Mouse (Mus musculus) kidney, postnatal 0 days (tissue): ENCODE measurements at regions not wholly inside any gene's neighbourhood (a gene's known extent, or its start where the extent isn't known, plus 50 kb on each side); places are given as distances from the start of the nearest gene placed in this dataset.
A peak's percentile ranks its signal among the peaks of the same experiment; 100 is the strongest.

Experiments
- ATAC-seq: fragments of 200-750 bp; cut with Nextera tagmentation; replicated peaks from 2 replicates; pipeline ENCODE4 v1.8.0; 2017; ENCODE audit warnings: low read depth, moderate number of reproducible peaks, moderate TSS enrichment, moderate library complexity; ENCODE audit not compliant: low FRiP score
- DNase-seq: peaks from one replicate; pipeline ENCODE4 v3.0.0-alpha.2; 2016; ENCODE audit warnings: low spot score
- H3K27ac ChIP-seq: fragments of 300-500 bp; sonication (generic); 2 replicates; pipeline ENCODE4 v1.5.1; 2014; ENCODE audit warnings: mild to moderate bottlenecking
- H3K27me3 ChIP-seq: fragments of 300-500 bp; sonication (generic); 2 replicates; pipeline ENCODE4 v1.6.1; 2014; ENCODE audit warnings: low read length, mixed read lengths; ENCODE audit not compliant: insufficient read depth
- H3K36me3 ChIP-seq: fragments of 300-500 bp; sonication (generic); 2 replicates; pipeline ENCODE4 v1.6.1; 2014; ENCODE audit warnings: low read length, mixed read lengths; ENCODE audit not compliant: insufficient read depth
- H3K4me1 ChIP-seq: fragments of 300-500 bp; sonication (generic); replicated peaks from 2 replicates; pipeline ENCODE4 v1.6.1; 2014; ENCODE audit warnings: antibody characterized with exemption, low read length, mixed read lengths; ENCODE audit not compliant: insufficient read depth
- H3K4me2 ChIP-seq: fragments of 300-500 bp; sonication (generic); 2 replicates; pipeline ENCODE4 v1.6.1; 2014; ENCODE audit warnings: mild to moderate bottlenecking, low read length, moderate library complexity, mixed read lengths
- H3K4me3 ChIP-seq: fragments of 300-500 bp; sonication (generic); replicated peaks from 2 replicates; pipeline ENCODE4 v1.5.1; 2014; ENCODE audit warnings: low read depth, low read length
- H3K9ac ChIP-seq: fragments of 300-500 bp; sonication (generic); 2 replicates; pipeline ENCODE4 v1.6.1; 2014; ENCODE audit warnings: low read depth, low read length
- H3K9me3 ChIP-seq: fragments of 300-500 bp; sonication (generic); replicated peaks from 2 replicates; pipeline ENCODE4 v1.6.1; 2016; ENCODE audit warnings: low read length, inconsistent platforms, mixed read lengths
- CTCF ChIP-seq: IDR thresholded peaks from 2 replicates; pipeline ENCODE4 v1.5.1; 2016; ENCODE audit warnings: antibody characterized with exemption, low read depth, mild to moderate bottlenecking, moderate library complexity
- WGBS: fragments of 180-500 bp; shearing (Covaris S2); extraction: QIAGEN DNeasy Blood & Tissue Kit; methylation state at CpG from one replicate; pipeline ENCODE4 v1.1.7; 2014; 5-methylcytosine and 5-hydroxymethylcytosine counted together

DNA sequence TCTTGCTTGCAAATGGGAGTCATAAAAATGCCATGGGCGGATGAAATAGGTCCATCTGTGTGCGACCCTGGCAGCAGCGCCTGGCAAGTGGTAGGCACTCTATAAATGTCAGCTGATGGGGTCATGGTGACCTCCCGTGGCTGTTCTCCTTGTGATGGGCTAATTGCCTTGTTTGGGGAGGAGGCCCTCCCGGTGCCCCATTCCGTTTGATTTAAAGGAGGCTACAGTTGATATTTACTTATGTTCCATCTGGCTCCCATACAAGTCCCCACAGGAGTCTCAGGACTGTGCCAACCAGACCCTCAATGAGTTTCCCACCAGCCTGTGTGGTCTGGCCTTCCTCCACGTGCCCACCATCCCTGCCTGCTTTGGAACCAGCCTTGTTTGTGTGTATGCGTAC is 186.7 kb upstream of the Zfp507 start:
- WGBS, result 37% methylated on average over 8 of the region's 8 CpGs
- Histone ChIP-seq H3K4me1 (no peaks in the 10 kb centered on the region), H3K27ac (no peak overlapping the region), H3K9me3 (no peaks in the 10 kb centered on the region), H3K4me2 (no peak overlapping the region), H3K27me3 (no peaks in the 10 kb centered on the region), H3K36me3 (no peaks in the 10 kb centered on the region), H3K4me3 (no peak overlapping the region), H3K9ac (no peak overlapping the region)
- ATAC-seq, result no peak
- TF ChIP-seq CTCF, result no peak
- peak; percentile 12 for DNase-seq

GRCm38 (mm10) chr7:35988449-35989109 is 185.8 kb upstream of the Zfp507 start:
- H3K9ac ChIP-seq, result no peak overlapping the region

DNA sequence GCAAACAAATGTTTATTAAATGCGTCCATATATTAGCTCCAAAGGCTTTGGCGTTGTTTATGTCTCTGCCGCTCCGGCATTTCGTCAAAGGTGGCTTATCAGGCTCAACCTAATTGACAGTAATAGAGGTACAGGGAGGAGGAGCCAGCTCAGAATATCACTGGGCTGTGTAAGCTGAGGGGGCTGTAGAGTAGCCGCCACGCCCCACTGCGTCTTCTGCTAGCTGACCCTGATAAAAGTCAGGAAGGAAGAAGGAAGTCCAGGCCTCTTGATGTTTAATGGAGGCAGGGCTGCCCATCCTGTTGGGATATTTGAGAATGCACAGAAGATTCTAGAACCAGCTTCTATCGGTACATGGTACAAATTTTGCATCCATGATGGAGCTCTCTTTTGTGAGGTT is 175.2 kb upstream of the Zfp507 start:
- ATAC-seq, result no peak
- no peak for TF ChIP-seq CTCF
- WGBS, result 78% methylated on average over 9 of the region's 9 CpGs

More at GRCm38 (mm10) chr7:35988449-35989109, 185.8 kb upstream of the Zfp507 start:
- no peaks in the 10 kb centered on the region for H3K4me1 ChIP-seq
- H3K9me3 ChIP-seq, result no peaks in the 10 kb centered on the region
- whole genome bisulfite sequencing, result 51% methylated on average over 13 of the region's 13 CpGs
- DNase-seq, result peak; percentile 66
- no peak overlapping the region for H3K4me3 ChIP-seq
- no peak for ATAC-seq
- no peaks in the 10 kb centered on the region for H3K36me3 ChIP-seq
- no peak overlapping the region for H3K4me2 ChIP-seq
- TF ChIP-seq CTCF, result no peak
- H3K27ac ChIP-seq, result no peak overlapping the region
- H3K27me3 ChIP-seq, result no peaks in the 10 kb centered on the region

DNA sequence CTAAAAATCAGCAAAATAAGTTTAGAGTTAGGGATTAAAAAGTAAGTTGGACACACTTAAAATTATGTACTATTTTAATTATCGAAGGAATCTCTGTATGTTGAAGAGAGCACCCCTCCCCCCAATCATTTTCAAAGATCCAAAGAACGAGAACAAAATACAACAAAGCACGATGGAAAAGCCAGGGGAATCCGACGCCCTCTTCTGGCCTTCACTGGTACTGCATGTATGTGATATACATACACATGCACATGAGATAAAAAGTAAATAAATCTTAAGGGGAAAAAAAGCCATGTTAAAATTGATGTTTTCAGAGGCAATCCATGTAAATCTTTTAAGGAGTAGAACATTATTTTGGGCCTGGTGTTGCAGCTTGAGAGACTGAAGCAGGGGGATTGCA is 155.9 kb upstream of the Zfp507 start:
- DNase-seq, result peak; percentile 18
- no peaks in the 10 kb centered on the region for H3K36me3 ChIP-seq
- H3K4me3 ChIP-seq, result no peak overlapping the region
- no peaks in the 10 kb centered on the region for H3K27me3 ChIP-seq
- 41% methylated on average over 5 of the region's 5 CpGs for WGBS
- no peaks in the 10 kb centered on the region for H3K9me3 ChIP-seq
- peak; percentile 63 for TF ChIP-seq CTCF
- H3K27ac ChIP-seq, result no peak overlapping the region
- no peaks in the 10 kb centered on the region for H3K4me1 ChIP-seq
- no peak for ATAC-seq
- no peak overlapping the region for H3K9ac ChIP-seq
- no peak overlapping the region for H3K4me2 ChIP-seq

More for the DNA sequence above, 175.2 kb upstream of the Zfp507 start:
- no peak for DNase-seq
- Histone ChIP-seq H3K4me3 (no peak overlapping the region), H3K4me2 (no peak overlapping the region), H3K27ac (no peak overlapping the region), H3K27me3 (no peaks in the 10 kb centered on the region), H3K36me3 (no peaks in the 10 kb centered on the region), H3K9me3 (no peaks in the 10 kb centered on the region), H3K9ac (no peak overlapping the region), H3K4me1 (no peaks in the 10 kb centered on the region)

DNA sequence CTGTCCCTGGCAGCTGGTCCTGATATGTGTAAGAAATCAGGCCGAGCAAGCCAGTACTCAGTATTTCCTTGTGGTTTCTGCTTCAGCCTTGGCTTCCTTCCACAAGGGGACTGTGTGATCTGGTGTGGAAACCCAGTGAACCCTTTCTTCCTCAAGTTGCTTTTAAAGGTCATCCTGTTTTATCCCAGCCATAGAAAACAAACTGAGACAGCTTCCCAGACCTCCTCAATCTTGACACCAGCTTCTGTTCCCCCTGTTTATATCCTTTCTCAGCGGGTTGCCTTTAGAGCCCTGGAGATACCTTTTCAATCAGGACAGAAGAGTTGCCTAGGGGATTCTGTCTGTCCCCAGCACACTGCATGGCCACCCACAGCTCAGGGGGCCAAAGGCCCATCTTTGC is 155.2 kb upstream of the Zfp507 start:
- no peaks in the 10 kb centered on the region for H3K36me3 ChIP-seq
- no peaks in the 10 kb centered on the region for H3K27me3 ChIP-seq
- no peak overlapping the region for H3K4me3 ChIP-seq
- no peaks in the 10 kb centered on the region for H3K4me1 ChIP-seq
- no peaks in the 10 kb centered on the region for H3K9me3 ChIP-seq
- H3K9ac ChIP-seq, result no peak overlapping the region
- 11% methylated on average over 2 of the region's 2 CpGs for WGBS
- peak; percentile 77 for DNase-seq
- no peak for ATAC-seq
- H3K4me2 ChIP-seq, result no peak overlapping the region
- TF ChIP-seq CTCF, result no peak
- no peak overlapping the region for H3K27ac ChIP-seq

- 11% methylated on average over 6 of the region's 6 CpGs for WGBS
- no peak for ATAC-seq
- DNase-seq, result peak; percentile 43
- peak overlapping the region; percentile 19 for H3K4me2 ChIP-seq
- H3K27me3 ChIP-seq, result no peaks in the 10 kb centered on the region
- TF ChIP-seq CTCF, result no peak
- no peaks in the 10 kb centered on the region for H3K9me3 ChIP-seq
- no peak overlapping the region for H3K9ac ChIP-seq
- no peak overlapping the region for H3K4me3 ChIP-seq
- H3K36me3 ChIP-seq, result no peaks in the 10 kb centered on the region
- no peaks in the 10 kb centered on the region for H3K4me1 ChIP-seq
- H3K27ac ChIP-seq, result no peak overlapping the region
These were observed 146.0 kb upstream of the Zfp507 start for GRCm38 (mm10) chr7:35948794-35949193.

DNA sequence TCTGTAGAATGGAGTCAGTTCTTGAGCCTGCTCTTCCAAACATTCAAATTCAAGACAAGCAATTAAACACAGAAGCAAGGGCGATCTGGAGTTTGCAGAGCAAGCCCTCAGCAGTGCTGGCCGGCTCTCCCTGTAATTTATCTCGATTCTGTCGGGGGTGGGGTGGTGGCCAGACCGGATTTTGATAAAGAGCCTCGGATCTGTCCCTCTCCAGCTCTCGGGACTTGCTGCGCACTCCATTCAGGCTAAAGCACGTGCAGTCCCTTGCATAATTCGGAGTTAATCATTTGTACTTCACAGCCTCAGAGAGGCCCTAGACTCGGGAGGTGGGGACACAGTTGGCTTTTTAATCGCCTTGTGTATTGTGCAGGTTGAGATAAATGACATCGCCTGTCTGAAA is 145.6 kb upstream of the Zfp507 start:
- H3K9me3 ChIP-seq, result no peaks in the 10 kb centered on the region
- H3K27me3 ChIP-seq, result no peaks in the 10 kb centered on the region
- no peak overlapping the region for H3K9ac ChIP-seq
- WGBS, result 3% methylated on average over 13 of the region's 13 CpGs
- TF ChIP-seq CTCF, result no peak
- H3K27ac ChIP-seq, result no peak overlapping the region
- H3K4me2 ChIP-seq, result peak overlapping the region; percentile 19
- no peak overlapping the region for H3K4me3 ChIP-seq
- ATAC-seq (peak; percentile 75; the same call in 1 of the 2 replicates), DNase-seq (peak; percentile 65)
- no peaks in the 10 kb centered on the region for H3K36me3 ChIP-seq
- no peaks in the 10 kb centered on the region for H3K4me1 ChIP-seq
